13 mouse cellular contexts compared by ENCODE assay signal in the genomic region with DNA sequence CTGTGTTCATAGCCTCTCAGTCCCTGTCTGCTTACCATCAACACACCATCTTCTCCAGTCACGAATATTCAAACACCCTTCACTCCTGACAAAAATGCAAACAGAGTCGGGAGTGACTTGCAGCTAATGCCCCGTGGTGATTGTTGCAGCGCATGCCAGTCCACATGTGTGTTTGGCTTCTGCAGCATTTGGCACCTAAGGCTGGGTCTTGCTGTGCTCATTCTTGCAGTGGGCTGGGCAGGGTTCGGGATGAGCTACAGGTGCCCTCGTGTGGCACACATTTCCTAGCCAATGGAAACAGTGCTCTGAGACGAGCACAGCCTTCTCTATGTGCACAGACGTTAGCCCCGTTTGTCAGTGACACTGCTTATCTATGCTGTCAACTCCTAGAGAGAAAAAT. TPM values are rescaled to one million over a fixed set of nuclear protein-coding genes. Genes with fewer than 3 reads are reported as not detected.
A peak's percentile ranks its signal among the peaks of the same experiment; 100 is the strongest.
DNase-seq lines count a peak whose midpoint lies in the region; ATAC-seq and TF ChIP-seq lines count a peak whose summit lies in the region.
"Had no signal": no experiment of that assay in that cellular context is flagged by ENCODE, and none has a peak within 500 bp of the region (broad histone marks: within the 10 kb centered on the region; RNA-seq: fewer than 3 reads in every experiment).

No protein-coding gene starts in this region.

- DNase-seq in forebrain, embryonic 14.5 days (ENCODE audit: low spot score): no peak
- no peak for DNase-seq in heart, postnatal 36 days
- DNase-seq in liver, embryonic 13.5 days: no peak
- no peak for DNase-seq in midbrain, postnatal 0 days (ENCODE audit: low spot score)

- no peak overlapping the region for H3K4me2 ChIP-seq in forebrain, embryonic 13.5 days
- H3K4me2 ChIP-seq in forebrain, embryonic 14.5 days (ENCODE audit: low read length): no peak overlapping the region
- H3K4me2 ChIP-seq in heart, embryonic 12.5 days: peak overlapping the region; percentile 16; the same call in 1 of the 2 replicates
- H3K4me2 ChIP-seq in liver, embryonic 13.5 days: no peak overlapping the region
- no peak overlapping the region for H3K4me2 ChIP-seq in liver, embryonic 12.5 days
- H3K4me2 ChIP-seq in midbrain, postnatal 0 days (ENCODE audit: low read depth, low read length, poor library complexity, severe bottlenecking): no peak overlapping the region
- H3K4me2 ChIP-seq: liver, embryonic 15.5 days; lung, embryonic 15.5 days; neural tube, embryonic 12.5 days had no signal

- H3K9ac ChIP-seq in forebrain, embryonic 13.5 days: no peak overlapping the region
- H3K9ac ChIP-seq in forebrain, embryonic 14.5 days (ENCODE audit: low read length): no peak overlapping the region
- H3K9ac ChIP-seq in heart, embryonic 12.5 days: no peak overlapping the region; the same call in 1 of the 2 replicates
- H3K9ac ChIP-seq in liver, embryonic 13.5 days: no peak overlapping the region
- no peak overlapping the region for H3K9ac ChIP-seq in liver, embryonic 12.5 days
- H3K9ac ChIP-seq in midbrain, postnatal 0 days (replicated peaks; ENCODE audit: low read length, poor library complexity, severe bottlenecking): 0 out of 2 replicates have a peak overlapping the region, but pooled peaks have one; percentile 13
- H3K9ac ChIP-seq: liver, embryonic 15.5 days; lung, embryonic 15.5 days; neural tube, embryonic 12.5 days had no signal

- no peak for TF ChIP-seq CTCF in midbrain, postnatal 0 days (IDR thresholded peaks at IDR 0.05)

- H3K36me3 ChIP-seq in forebrain, embryonic 13.5 days (ENCODE audit: poor library complexity, severe bottlenecking): peaks cover 11% of the 10 kb centered on the region
- peaks cover 16% of the 10 kb centered on the region for H3K36me3 ChIP-seq in forebrain, embryonic 14.5 days (ENCODE audit: control insufficient read depth, insufficient read depth, low read length)
- peaks cover 6% of the 10 kb centered on the region for H3K36me3 ChIP-seq in heart, embryonic 12.5 days
- H3K36me3 ChIP-seq in liver, embryonic 13.5 days: no peaks in the 10 kb centered on the region
- peaks cover 4% of the 10 kb centered on the region for H3K36me3 ChIP-seq in liver, embryonic 12.5 days
- peaks cover 12% of the 10 kb centered on the region for H3K36me3 ChIP-seq in midbrain, postnatal 0 days (ENCODE audit: insufficient read depth, low read length)
- H3K36me3 ChIP-seq: liver, embryonic 15.5 days; lung, embryonic 15.5 days had no signal

- H3K27me3 ChIP-seq in forebrain, embryonic 13.5 days: no peaks in the 10 kb centered on the region
- H3K27me3 ChIP-seq in forebrain, embryonic 14.5 days (replicated peaks; ENCODE audit: control insufficient read depth, insufficient read depth, low read length): no peaks in the 10 kb centered on the region
- no peaks in the 10 kb centered on the region for H3K27me3 ChIP-seq in heart, embryonic 12.5 days (replicated peaks)
- H3K27me3 ChIP-seq in liver, embryonic 13.5 days: no peaks in the 10 kb centered on the region
- no peaks in the 10 kb centered on the region for H3K27me3 ChIP-seq in liver, embryonic 12.5 days (replicated peaks)
- no peaks in the 10 kb centered on the region for H3K27me3 ChIP-seq in midbrain, postnatal 0 days (ENCODE audit: insufficient read depth, low read length)
- H3K27me3 ChIP-seq: liver, embryonic 15.5 days; lung, embryonic 15.5 days; megakaryocyte, embryonic 14.5 days; neural tube, embryonic 12.5 days had no signal

- H3K4me3 ChIP-seq in forebrain, embryonic 13.5 days: no peak overlapping the region
- no peak overlapping the region for H3K4me3 ChIP-seq in forebrain, embryonic 14.5 days (ENCODE audit: low read depth, low read length)
- no peak overlapping the region for H3K4me3 ChIP-seq in heart, embryonic 12.5 days
- no peak overlapping the region for H3K4me3 ChIP-seq in liver, embryonic 13.5 days (replicated peaks)
- no peak overlapping the region for H3K4me3 ChIP-seq in liver, embryonic 12.5 days
- no peak overlapping the region for H3K4me3 ChIP-seq in midbrain, postnatal 0 days (ENCODE audit: low read depth, low read length)
- H3K4me3 ChIP-seq: embryonic facial prominence, embryonic 10.5 days; liver, embryonic 15.5 days; lung, embryonic 15.5 days; megakaryocyte, embryonic 14.5 days; neural tube, embryonic 12.5 days had no signal

- 0 out of 2 replicates have a peak, but pooled peaks have one; percentile 11 for ATAC-seq in forebrain, embryonic 13.5 days
- ATAC-seq in forebrain, embryonic 14.5 days: no peak
- no peak for ATAC-seq in heart, embryonic 12.5 days (ENCODE audit: insufficient number of reproducible peaks, low FRiP score)
- peak; percentile 5; the same call in 1 of the 2 replicates for ATAC-seq in liver, embryonic 13.5 days (ENCODE audit: low read depth)
- no peak for ATAC-seq in liver, embryonic 12.5 days
- ATAC-seq in midbrain, postnatal 0 days (ENCODE audit: low FRiP score): no peak
- ATAC-seq: intestine, embryonic 16.5 days had no signal

- intact Hi-C loops in heart, postnatal 36 days (cut with DNase I): loop anchor here (2.0 to 10.0 kb wide), 2 partner anchors 588 to 918 kb away; partner anchors contain the start of gene Tiprl

- no peak overlapping the region for H3K27ac ChIP-seq in forebrain, embryonic 13.5 days
- H3K27ac ChIP-seq in forebrain, embryonic 14.5 days (ENCODE audit: low read depth, low read length): no peak overlapping the region
- H3K27ac ChIP-seq in heart, embryonic 12.5 days (ENCODE audit: poor library complexity, severe bottlenecking): peak overlapping the region; percentile 52; the same call in 1 of the 2 replicates
- no peak overlapping the region for H3K27ac ChIP-seq in liver, embryonic 13.5 days
- no peak overlapping the region for H3K27ac ChIP-seq in liver, embryonic 12.5 days
- H3K27ac ChIP-seq in midbrain, postnatal 0 days (ENCODE audit: low read depth, low read length): no peak overlapping the region
- H3K27ac ChIP-seq: embryonic facial prominence, embryonic 10.5 days; liver, embryonic 15.5 days; lung, embryonic 15.5 days; neural tube, embryonic 12.5 days had no signal

- 86% methylated on average over 9 of the region's 9 CpGs for WGBS in forebrain, embryonic 13.5 days
- WGBS in forebrain, embryonic 14.5 days: 88% methylated on average over 9 of the region's 9 CpGs
- WGBS in heart, embryonic 12.5 days: 46% methylated on average over 9 of the region's 9 CpGs
- WGBS in liver, embryonic 13.5 days (ENCODE audit: insufficient replicate concordance): 57% methylated on average over 9 of the region's 9 CpGs
- 55% methylated on average over 9 of the region's 9 CpGs for WGBS in liver, embryonic 12.5 days (ENCODE audit: insufficient replicate concordance)
- WGBS in midbrain, postnatal 0 days: 87% methylated on average over 9 of the region's 9 CpGs

- no peaks in the 10 kb centered on the region for H3K9me3 ChIP-seq in forebrain, embryonic 13.5 days (replicated peaks)
- H3K9me3 ChIP-seq in forebrain, embryonic 14.5 days (replicated peaks; ENCODE audit: control insufficient read depth, low read length): no peaks in the 10 kb centered on the region
- H3K9me3 ChIP-seq in heart, embryonic 12.5 days (replicated peaks): no peaks in the 10 kb centered on the region
- H3K9me3 ChIP-seq in liver, embryonic 13.5 days (replicated peaks): no peaks in the 10 kb centered on the region
- H3K9me3 ChIP-seq in liver, embryonic 12.5 days (replicated peaks): no peaks in the 10 kb centered on the region
- no peaks in the 10 kb centered on the region for H3K9me3 ChIP-seq in midbrain, postnatal 0 days (ENCODE audit: low read length)
- H3K9me3 ChIP-seq: embryonic facial prominence, embryonic 10.5 days; liver, embryonic 15.5 days; lung, embryonic 15.5 days; megakaryocyte, embryonic 14.5 days; neural tube, embryonic 12.5 days had no signal

- 0 out of 2 replicates have a peak, but pooled peaks cover 7% of the 10 kb centered on the region for H3K4me1 ChIP-seq in forebrain, embryonic 13.5 days
- no peaks in the 10 kb centered on the region for H3K4me1 ChIP-seq in forebrain, embryonic 14.5 days (ENCODE audit: control insufficient read depth, insufficient read depth, low read length)
- peaks cover 37% of the 10 kb centered on the region for H3K4me1 ChIP-seq in heart, embryonic 12.5 days (replicated peaks)
- H3K4me1 ChIP-seq in liver, embryonic 13.5 days (replicated peaks): peaks cover 26% of the 10 kb centered on the region
- H3K4me1 ChIP-seq in liver, embryonic 12.5 days: peaks cover 34% of the 10 kb centered on the region
- H3K4me1 ChIP-seq in midbrain, postnatal 0 days (ENCODE audit: insufficient read depth, low read length): no peaks in the 10 kb centered on the region
- H3K4me1 ChIP-seq: embryonic facial prominence, embryonic 10.5 days; neural tube, embryonic 12.5 days had no signal

RNA-seq across cellular contexts. Expression of gene Blzf1, which starts 10.0 kb away (rescaled TPM):
- polyA plus RNA-seq in forebrain, embryonic 13.5 days (2015; fragmentation: Nextera tagmentation; extraction: Ambion mirVana): 29.9 and 30.0 TPM in 2 replicates
- polyA plus RNA-seq in forebrain, embryonic 14.5 days (2014; fragmentation: Nextera tagmentation; extraction: Ambion mirVana): 27.5 and 28.5 TPM in 2 replicates
- polyA plus RNA-seq in heart, embryonic 12.5 days (2016; fragmentation: Nextera tagmentation; extraction: Ambion mirVana): 28.0 and 29.9 TPM in 2 replicates
- 10 to 100 TPM; 24.5 to 24.6 TPM for total RNA-seq in heart, postnatal 36 days (2021)
- 12.1 and 14.2 TPM in 2 replicates for polyA plus RNA-seq in liver, embryonic 13.5 days (2015; fragmentation: Nextera tagmentation; extraction: Ambion mirVana)
- polyA plus RNA-seq in liver, embryonic 12.5 days (2016; fragmentation: Nextera tagmentation; extraction: Ambion mirVana): 14.8 and 15.8 TPM in 2 replicates
- 12.1 and 16.7 TPM in 2 replicates for total RNA-seq in midbrain, postnatal 0 days (2014; rRNA removed)
- 22.5 and 23.0 TPM in 2 replicates for polyA plus RNA-seq in midbrain, postnatal 0 days (2015; fragmentation: Nextera tagmentation; extraction: Ambion mirVana)

RNA-seq across cellular contexts. Expression of gene Nme7, which starts 13.3 kb away (rescaled TPM):
- 42.1 and 44.8 TPM in 2 replicates for polyA plus RNA-seq in forebrain, embryonic 13.5 days (2015; fragmentation: Nextera tagmentation; extraction: Ambion mirVana)
- polyA plus RNA-seq in forebrain, embryonic 14.5 days (2014; fragmentation: Nextera tagmentation; extraction: Ambion mirVana): 43.1 and 45.6 TPM in 2 replicates
- 17.6 and 17.7 TPM in 2 replicates for polyA plus RNA-seq in heart, embryonic 12.5 days (2016; fragmentation: Nextera tagmentation; extraction: Ambion mirVana)
- total RNA-seq in heart, postnatal 36 days (2021): 1 to 10 TPM; 5.2 to 5.3 TPM
- polyA plus RNA-seq in liver, embryonic 13.5 days (2015; fragmentation: Nextera tagmentation; extraction: Ambion mirVana): 14.1 and 15.4 TPM in 2 replicates
- polyA plus RNA-seq in liver, embryonic 12.5 days (2016; fragmentation: Nextera tagmentation; extraction: Ambion mirVana): 11.9 and 13.4 TPM in 2 replicates
- 17.6 and 18.5 TPM in 2 replicates for total RNA-seq in midbrain, postnatal 0 days (2014; rRNA removed)
- polyA plus RNA-seq in midbrain, postnatal 0 days (2015; fragmentation: Nextera tagmentation; extraction: Ambion mirVana): 25.8 and 27.5 TPM in 2 replicates

RNA-seq across cellular contexts. Expression of gene Ccdc181, which starts 41.9 kb away (rescaled TPM):
- polyA plus RNA-seq in forebrain, embryonic 13.5 days (2015; fragmentation: Nextera tagmentation; extraction: Ambion mirVana): 17.3 and 18.5 TPM in 2 replicates
- polyA plus RNA-seq in forebrain, embryonic 14.5 days (2014; fragmentation: Nextera tagmentation; extraction: Ambion mirVana): 20.8 and 23.9 TPM in 2 replicates
- 9.3 and 9.7 TPM in 2 replicates for polyA plus RNA-seq in heart, embryonic 12.5 days (2016; fragmentation: Nextera tagmentation; extraction: Ambion mirVana)
- total RNA-seq in heart, postnatal 36 days (2021): 10 to 100 TPM in 1 of 2 experiments, 1 to 10 TPM in 1; 9.2 to 10.4 TPM
- 4.5 and 4.7 TPM in 2 replicates for polyA plus RNA-seq in liver, embryonic 13.5 days (2015; fragmentation: Nextera tagmentation; extraction: Ambion mirVana)
- polyA plus RNA-seq in liver, embryonic 12.5 days (2016; fragmentation: Nextera tagmentation; extraction: Ambion mirVana): 5.2 and 5.3 TPM in 2 replicates
- total RNA-seq in midbrain, postnatal 0 days (2014; rRNA removed): 12.6 and 20.9 TPM in 2 replicates
- polyA plus RNA-seq in midbrain, postnatal 0 days (2015; fragmentation: Nextera tagmentation; extraction: Ambion mirVana): 27.2 and 29.0 TPM in 2 replicates

Comparison
In these comparisons a context has a peak if more than half of its experiments do, and no peak if none do; other contexts are left out.
1. ATAC-seq: peak in forebrain, embryonic 13.5 days (single experiment) and liver, embryonic 13.5 days (single experiment); none in forebrain, embryonic 14.5 days (single experiment), heart, embryonic 12.5 days (single experiment), liver, embryonic 12.5 days (single experiment) and midbrain, postnatal 0 days (single experiment).